Mouse (Mus musculus): ENCODE measurements around the gene Nxpe5.

DNA sequence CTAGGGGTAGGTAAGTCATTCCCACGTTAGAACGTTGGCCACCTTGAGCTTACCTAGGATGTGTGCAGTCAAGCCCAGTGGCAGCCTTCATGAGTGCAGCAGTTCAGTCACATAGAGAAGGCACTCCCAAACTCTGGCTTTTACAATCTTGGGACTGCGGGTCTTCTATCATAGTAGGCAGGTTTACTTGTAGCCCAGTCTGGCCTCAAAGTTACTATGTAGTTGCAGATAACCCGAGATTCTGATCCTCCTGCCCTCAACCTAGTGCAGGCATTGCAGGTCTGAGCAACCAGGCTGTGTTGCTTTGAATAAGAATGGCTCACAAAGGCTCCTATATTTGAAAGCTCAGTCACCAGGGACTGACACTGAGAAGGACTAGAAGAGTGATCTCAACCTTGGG is 793 bp downstream of the Nxpe5 start:
- no peak for TF ChIP-seq CTCF (IDR thresholded peaks at IDR 0.05; ENCODE audit: extremely low read depth, insufficient read depth, insufficient read length, insufficient replicate concordance)
- TF ChIP-seq POLR2A (IDR thresholded peaks at IDR 0.05; ENCODE audit: low read depth, low read length) = no peak

All from spleen, adult 2 months (tissue).